Mouse (Mus musculus) midbrain, embryonic 13.5 days (tissue): ENCODE measurements around the gene Csnk2a1. TPM values are rescaled to one million over a fixed set of nuclear protein-coding genes. Genes with fewer than 3 reads are reported as not detected.

Experiments used
- ATAC-seq: fragments of 200-750 bp; cut with Nextera tagmentation; 2 replicates; pipeline ENCODE4 v1.8.0; 2017; ENCODE audit warnings: mild to moderate bottlenecking, moderate TSS enrichment, moderate library complexity
- H3K27ac ChIP-seq: fragments of 300-500 bp; sonication (generic); 2 replicates; pipeline ENCODE4 v1.5.1; 2015; ENCODE audit warnings: inconsistent platforms, mild to moderate bottlenecking, moderate library complexity
- H3K27me3 ChIP-seq: fragments of 300-500 bp; sonication (generic); 2 replicates; pipeline ENCODE4 v1.6.1; 2015; ENCODE audit warnings: mild to moderate bottlenecking, inconsistent platforms
- H3K36me3 ChIP-seq: fragments of 300-500 bp; sonication (generic); 2 replicates; pipeline ENCODE4 v1.6.1; 2015; ENCODE audit warnings: mild to moderate bottlenecking, inconsistent platforms
- H3K4me1 ChIP-seq: fragments of 300-500 bp; sonication (generic); replicated peaks from 2 replicates; pipeline ENCODE4 v1.6.1; 2015; ENCODE audit warnings: inconsistent platforms
- H3K4me2 ChIP-seq: fragments of 300-500 bp; sonication (generic); replicated peaks from 2 replicates; pipeline ENCODE4 v1.6.1; 2015; ENCODE audit warnings: moderate library complexity, mild to moderate bottlenecking, inconsistent platforms
- H3K4me3 ChIP-seq: fragments of 300-500 bp; sonication (generic); replicated peaks from 2 replicates; pipeline ENCODE4 v1.5.1; 2015; ENCODE audit warnings: mild to moderate bottlenecking, inconsistent platforms
- H3K9ac ChIP-seq: fragments of 300-500 bp; sonication (generic); replicated peaks from 2 replicates; pipeline ENCODE4 v1.6.1; 2015; ENCODE audit warnings: mild to moderate bottlenecking, inconsistent platforms
- H3K9me3 ChIP-seq: fragments of 300-500 bp; sonication (generic); 2 replicates; pipeline ENCODE4 v1.6.1; 2016; ENCODE audit warnings: mild to moderate bottlenecking, inconsistent platforms
- WGBS: fragments of 180-500 bp; shearing (Covaris S2); methylation state at CpG from one replicate; pipeline ENCODE4 v1.1.7; 2015; 5-methylcytosine and 5-hydroxymethylcytosine counted together
- polyA plus RNA-seq: library from polyadenylated mRNA; unstranded; fragments of >200 nt; fragmentation: Nextera tagmentation; extraction: Ambion mirVana; gene quantifications from 2 replicates; pipeline ENCODE4 v1.2.1, GENCODE M21; 2015

Gene Csnk2a1
- 125 and 142 TPM in 2 replicates for polyA plus RNA-seq

- under 1% methylated on average over 58 of the region's 58 CpGs for WGBS
- Histone ChIP-seq H3K4me2 (peak within 1 kb of the TSS; percentile 75), H3K9ac (peak within 1 kb of the TSS; percentile 97), H3K4me3 (peak within 1 kb of the TSS; percentile 99), H3K4me1 (peaks cover 24% of the 10 kb centered on the region), H3K36me3 (0 out of 2 replicates have a peak, but pooled peaks cover 4% of the 10 kb centered on the region), H3K27me3 (no peaks in the 10 kb centered on the region), H3K27ac (peak within 1 kb of the TSS; percentile 98), H3K9me3 (no peaks in the 10 kb centered on the region)
- peak; percentile 98 for ATAC-seq
Observed at GRCm38 (mm10) chr2:152226248-152227050, at the start of gene Csnk2a1. Csnk2a1 (plus strand) TSS chr2:152226839.

DNA sequence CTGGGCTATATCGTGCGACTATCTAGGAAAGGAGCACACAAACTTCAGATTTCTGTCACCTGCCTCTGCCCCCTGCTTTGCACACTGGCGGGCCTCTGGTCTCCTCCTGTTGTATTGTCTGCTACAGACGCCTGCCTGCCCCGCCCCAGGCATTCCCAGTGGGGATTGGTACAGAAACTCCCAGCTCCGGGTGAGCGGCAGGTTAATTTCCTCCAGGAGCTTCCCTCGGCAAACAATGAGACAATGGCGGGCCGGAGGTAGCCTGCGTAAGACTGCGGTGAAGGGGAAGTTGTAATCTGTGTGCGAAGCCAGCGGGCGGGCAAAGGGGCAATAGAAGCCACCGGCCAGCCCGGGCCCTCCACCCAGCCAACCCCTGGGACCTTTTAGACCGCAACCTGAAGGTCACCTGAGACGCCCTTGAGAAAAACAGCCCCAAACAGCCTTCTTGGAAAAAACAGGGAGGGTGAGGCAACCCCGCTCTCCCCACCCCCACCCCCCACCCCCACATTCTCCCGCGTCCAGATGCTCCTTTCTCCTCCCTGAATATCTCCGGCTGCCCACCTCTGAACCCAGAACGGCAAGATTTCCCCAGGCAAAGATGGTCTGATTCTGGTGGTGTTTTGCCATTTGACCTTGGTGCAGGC lies 49.4 kb upstream of the Csnk2a1 start:
- Histone ChIP-seq H3K27ac (no peak overlapping the region), H3K4me3 (no peak overlapping the region), H3K9ac (0 out of 2 replicates have a peak overlapping the region, but pooled peaks have one; percentile 4), H3K4me2 (peak overlapping the region; percentile 36), H3K4me1 (peaks cover 5% of the 10 kb centered on the region; the same call in 1 of the 2 replicates), H3K27me3 (0 out of 2 replicates have a peak, but pooled peaks cover 4% of the 10 kb centered on the region), H3K9me3 (no peaks in the 10 kb centered on the region), H3K36me3 (no peaks in the 10 kb centered on the region)
- ATAC-seq = 0 out of 2 replicates have a peak, but pooled peaks have one; percentile 17
- WGBS = 8% methylated on average over 24 of the region's 24 CpGs

- ATAC-seq = no peak
- no peaks in the 10 kb centered on the region for H3K36me3 ChIP-seq
- no peak overlapping the region for H3K27ac ChIP-seq
- peaks cover 5% of the 10 kb centered on the region; the same call in 1 of the 2 replicates for H3K4me1 ChIP-seq
- H3K27me3 ChIP-seq = 0 out of 2 replicates have a peak, but pooled peaks cover 4% of the 10 kb centered on the region
- no peaks in the 10 kb centered on the region for H3K9me3 ChIP-seq
- no peak overlapping the region for H3K4me3 ChIP-seq
- no peak overlapping the region for H3K4me2 ChIP-seq
- no peak overlapping the region for H3K9ac ChIP-seq
- WGBS = 71% methylated on average over 6 of the region's 6 CpGs
Observed at GRCm38 (mm10) chr2:152177806-152178170, 48.9 kb upstream of the Csnk2a1 start.

DNA sequence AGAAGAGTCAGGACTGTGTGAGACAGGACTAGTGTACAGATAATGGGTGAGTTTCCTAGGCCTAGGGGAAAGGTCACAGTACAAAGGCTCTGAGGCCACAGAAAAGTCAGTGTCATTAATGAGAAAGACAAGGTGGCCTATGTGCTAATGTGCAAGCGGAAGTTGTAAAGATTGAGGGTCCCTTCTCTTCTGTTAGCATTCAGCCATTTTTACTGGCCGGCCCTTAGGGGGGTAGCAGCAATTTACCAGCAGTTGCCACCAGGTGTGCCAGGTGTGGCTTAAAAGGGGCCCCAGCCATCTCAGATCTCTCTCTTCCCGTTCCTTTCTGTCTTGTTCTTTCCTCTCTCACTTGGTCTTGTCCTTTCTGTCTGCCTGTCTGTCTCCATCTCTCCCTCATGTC lies 48.3 kb upstream of the Csnk2a1 start:
- Histone ChIP-seq H3K36me3 (no peaks in the 10 kb centered on the region), H3K27me3 (0 out of 2 replicates have a peak, but pooled peaks cover 4% of the 10 kb centered on the region), H3K4me2 (no peak overlapping the region), H3K4me3 (no peak overlapping the region), H3K9ac (no peak overlapping the region), H3K9me3 (no peaks in the 10 kb centered on the region), H3K27ac (no peak overlapping the region), H3K4me1 (peaks cover 5% of the 10 kb centered on the region; the same call in 1 of the 2 replicates)
- 98% methylated on average over 3 of the region's 3 CpGs for WGBS
- ATAC-seq = no peak

GRCm38 (mm10) chr2:152179301-152179700 lies 47.3 kb upstream of the Csnk2a1 start:
- Histone ChIP-seq H3K4me3 (no peak overlapping the region), H3K9me3 (no peaks in the 10 kb centered on the region), H3K36me3 (no peaks in the 10 kb centered on the region), H3K27me3 (0 out of 2 replicates have a peak, but pooled peaks cover 4% of the 10 kb centered on the region), H3K27ac (no peak overlapping the region), H3K9ac (no peak overlapping the region), H3K4me2 (no peak overlapping the region), H3K4me1 (peaks cover 5% of the 10 kb centered on the region; the same call in 1 of the 2 replicates)
- 80% methylated on average over 2 of the region's 2 CpGs for WGBS
- ATAC-seq = no peak

- ATAC-seq = no peak
- Histone ChIP-seq H3K27ac (no peak overlapping the region), H3K9ac (no peak overlapping the region)
Observed at GRCm38 (mm10) chr2:152180323-152180722, 46.3 kb upstream of the Csnk2a1 start.

DNA sequence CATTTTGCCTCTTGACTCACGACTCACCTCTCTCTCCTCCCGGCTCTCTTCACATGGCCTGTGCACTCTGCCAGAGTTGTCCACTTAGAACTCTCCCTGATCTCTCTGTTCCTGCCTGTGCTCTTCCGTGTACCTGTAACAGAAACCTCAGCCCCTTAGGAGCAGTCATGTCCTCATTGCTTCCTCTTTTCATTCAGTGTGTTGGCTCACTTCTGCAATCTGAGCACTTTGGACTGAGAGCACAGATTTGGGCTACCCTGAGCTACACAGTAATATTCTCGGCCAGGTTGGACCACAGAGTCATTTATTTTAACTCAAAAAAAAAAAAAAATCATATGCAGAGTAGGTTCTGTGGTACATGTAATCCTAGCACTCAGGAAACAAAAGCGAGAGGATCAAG lies 39.5 kb upstream of the Csnk2a1 start:
- ATAC-seq = no peak
- Histone ChIP-seq H3K27me3 (no peaks in the 10 kb centered on the region), H3K4me1 (no peaks in the 10 kb centered on the region), H3K36me3 (no peaks in the 10 kb centered on the region), H3K4me3 (no peak overlapping the region), H3K4me2 (no peak overlapping the region), H3K27ac (no peak overlapping the region), H3K9me3 (no peaks in the 10 kb centered on the region), H3K9ac (no peak overlapping the region)
- WGBS = 90% methylated on average over 5 of the region's 5 CpGs

More at GRCm38 (mm10) chr2:152180323-152180722, 46.3 kb upstream of the Csnk2a1 start:
- Histone ChIP-seq H3K4me1 (peaks cover 5% of the 10 kb centered on the region; the same call in 1 of the 2 replicates), H3K4me3 (no peak overlapping the region), H3K36me3 (no peaks in the 10 kb centered on the region), H3K9me3 (no peaks in the 10 kb centered on the region), H3K27me3 (0 out of 2 replicates have a peak, but pooled peaks cover 4% of the 10 kb centered on the region), H3K4me2 (no peak overlapping the region)
- 73% methylated on average over 6 of the region's 6 CpGs for WGBS

- H3K27ac ChIP-seq = no peak overlapping the region
- H3K4me3 ChIP-seq = no peak overlapping the region
- no peak overlapping the region for H3K9ac ChIP-seq
- no peaks in the 10 kb centered on the region for H3K9me3 ChIP-seq
- no peaks in the 10 kb centered on the region for H3K36me3 ChIP-seq
- no peaks in the 10 kb centered on the region for H3K27me3 ChIP-seq
- WGBS = 77% methylated on average over 7 of the region's 7 CpGs
- no peak for ATAC-seq
- no peak overlapping the region for H3K4me2 ChIP-seq
- no peaks in the 10 kb centered on the region for H3K4me1 ChIP-seq
Observed at GRCm38 (mm10) chr2:152189213-152189612, 37.4 kb upstream of the Csnk2a1 start.

DNA sequence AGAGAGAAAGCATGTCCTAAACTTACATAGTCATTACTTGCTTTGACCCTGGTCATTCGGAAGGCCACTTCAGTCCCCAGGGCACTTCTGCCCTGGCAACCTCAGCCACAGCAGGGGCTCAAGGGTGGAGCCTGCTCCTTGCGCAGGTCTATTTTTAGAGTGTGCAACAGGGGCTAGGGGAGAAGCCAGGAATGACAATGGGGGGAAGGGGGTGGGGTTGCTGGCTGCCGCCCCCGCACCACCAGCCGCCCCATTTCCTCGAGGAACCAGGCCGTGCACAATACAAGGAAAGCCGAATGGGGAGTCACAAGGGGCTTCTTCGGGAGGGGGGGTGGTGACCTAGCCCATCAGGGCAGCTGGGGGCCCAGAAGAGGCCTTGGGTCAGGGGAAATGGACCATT lies 37.0 kb upstream of the Csnk2a1 start:
- H3K4me1 ChIP-seq = no peaks in the 10 kb centered on the region
- no peak overlapping the region for H3K4me2 ChIP-seq
- WGBS = 63% methylated on average over 9 of the region's 9 CpGs
- H3K27ac ChIP-seq = no peak overlapping the region
- no peak overlapping the region for H3K9ac ChIP-seq
- no peak overlapping the region for H3K4me3 ChIP-seq
- H3K36me3 ChIP-seq = no peaks in the 10 kb centered on the region
- ATAC-seq = no peak
- no peaks in the 10 kb centered on the region for H3K9me3 ChIP-seq
- H3K27me3 ChIP-seq = no peaks in the 10 kb centered on the region

DNA sequence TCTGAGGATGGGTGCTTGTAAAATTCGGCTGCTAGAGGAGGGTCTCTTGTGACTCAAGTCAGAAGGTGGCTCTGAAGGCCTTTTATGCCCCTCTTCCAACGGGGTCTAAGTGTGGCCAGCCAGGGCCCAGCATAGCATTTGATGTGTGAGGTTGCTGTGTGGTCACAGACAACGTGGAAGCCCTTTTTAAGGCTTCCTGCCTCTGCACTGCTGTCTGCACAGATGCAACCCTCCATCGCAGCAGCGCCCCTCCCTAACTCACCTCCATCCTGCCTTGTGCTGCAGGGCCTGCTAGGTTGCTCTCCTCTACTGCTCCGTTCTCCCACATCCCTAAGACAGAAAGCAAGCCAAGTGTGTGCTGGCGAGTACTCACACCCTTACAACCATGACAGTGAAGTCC lies 36.5 kb upstream of the Csnk2a1 start:
- ATAC-seq = no peak
- Histone ChIP-seq H3K27ac (no peak overlapping the region), H3K4me3 (no peak overlapping the region), H3K27me3 (no peaks in the 10 kb centered on the region), H3K36me3 (no peaks in the 10 kb centered on the region), H3K4me1 (no peaks in the 10 kb centered on the region), H3K9me3 (no peaks in the 10 kb centered on the region), H3K9ac (no peak overlapping the region), H3K4me2 (no peak overlapping the region)
- 76% methylated on average over 7 of the region's 7 CpGs for WGBS

DNA sequence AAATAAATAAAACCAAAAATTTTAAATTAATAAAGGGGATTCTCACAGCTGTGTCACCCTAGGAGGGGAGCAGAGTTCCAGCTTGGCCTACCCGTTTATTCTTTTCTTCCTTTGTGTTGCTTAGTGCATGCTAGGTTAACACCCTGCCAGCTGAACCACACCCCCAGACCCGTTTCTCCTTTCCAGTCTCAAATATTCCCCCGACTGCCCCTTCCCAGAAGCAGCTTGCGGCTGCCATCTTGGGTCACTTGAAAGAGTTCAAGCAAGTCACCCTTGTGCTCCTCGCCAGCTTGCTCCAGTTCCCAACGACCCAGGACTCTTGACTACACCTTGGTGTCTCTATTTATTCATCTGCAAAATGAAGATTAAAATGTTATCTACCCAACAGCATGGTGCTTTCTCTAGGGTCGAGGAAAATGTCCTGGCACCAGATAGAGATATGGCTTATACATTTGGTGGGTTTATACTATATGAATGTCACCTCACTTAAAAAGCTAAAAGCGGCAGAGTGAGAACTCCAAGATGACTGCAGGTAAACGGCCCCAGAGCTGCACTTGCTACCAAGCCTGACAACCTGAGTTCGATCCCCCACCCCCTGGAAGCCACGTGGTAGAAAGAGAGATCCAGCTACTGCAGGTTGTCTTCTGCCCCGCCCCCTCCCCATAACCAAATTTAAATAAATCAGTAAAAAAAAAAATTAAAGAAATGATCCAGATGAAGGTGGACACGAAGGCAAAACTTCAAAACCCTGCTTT lies 33.9 kb upstream of the Csnk2a1 start:
- 76% methylated on average over 13 of the region's 13 CpGs for WGBS
- no peaks in the 10 kb centered on the region for H3K4me1 ChIP-seq
- no peak overlapping the region for H3K4me3 ChIP-seq
- H3K9ac ChIP-seq = no peak overlapping the region
- no peaks in the 10 kb centered on the region for H3K9me3 ChIP-seq
- no peak for ATAC-seq
- no peaks in the 10 kb centered on the region for H3K36me3 ChIP-seq
- H3K27ac ChIP-seq = no peak overlapping the region
- H3K27me3 ChIP-seq = no peaks in the 10 kb centered on the region
- no peak overlapping the region for H3K4me2 ChIP-seq

DNA sequence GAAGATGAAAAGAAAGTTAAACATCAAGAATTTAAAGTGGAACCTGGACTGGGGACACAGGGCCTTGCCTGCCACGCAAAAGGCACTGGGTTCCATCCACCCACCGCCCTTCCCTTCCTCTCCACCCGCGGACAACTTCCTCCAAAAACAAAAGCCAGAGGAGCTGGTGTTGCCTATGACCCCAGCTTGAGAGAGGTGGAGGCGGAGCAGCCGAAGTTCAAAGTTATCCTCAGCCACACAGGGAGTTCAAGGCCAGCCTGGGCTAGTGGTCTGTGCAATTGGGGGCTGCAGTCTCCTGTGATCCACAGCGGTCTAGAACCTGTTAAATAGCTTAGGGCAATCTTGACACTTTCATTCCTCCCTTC lies 33.3 kb upstream of the Csnk2a1 start:
- no peak for ATAC-seq
- no peaks in the 10 kb centered on the region for H3K9me3 ChIP-seq
- H3K4me3 ChIP-seq = no peak overlapping the region
- H3K9ac ChIP-seq = no peak overlapping the region
- H3K4me2 ChIP-seq = no peak overlapping the region
- H3K27me3 ChIP-seq = no peaks in the 10 kb centered on the region
- 79% methylated on average over 7 of the region's 7 CpGs for WGBS
- no peak overlapping the region for H3K27ac ChIP-seq
- H3K36me3 ChIP-seq = no peaks in the 10 kb centered on the region
- no peaks in the 10 kb centered on the region for H3K4me1 ChIP-seq
